Mouse (Mus musculus) embryonic facial prominence, embryonic 10.5 days (tissue): ENCODE measurements around the gene Rtp3. TPM values are rescaled to one million over a fixed set of nuclear protein-coding genes. Genes with fewer than 3 reads are reported as not detected.

Experiments used
- DNase-seq: peaks from one replicate; pipeline ENCODE4 v3.0.0-alpha.2; 2017; ENCODE audit warnings: low spot score
- H3K27ac ChIP-seq: fragments of 300-500 bp; sonication (generic); replicated peaks from 2 replicates; pipeline ENCODE4 v1.5.1; 2016; ENCODE audit warnings: mild to moderate bottlenecking
- H3K27me3 ChIP-seq: fragments of 300-500 bp; sonication (generic); replicated peaks from 2 replicates; pipeline ENCODE4 v1.6.1; 2016; ENCODE audit warnings: low read depth, mild to moderate bottlenecking; ENCODE audit not compliant: poor library complexity, severe bottlenecking
- H3K36me3 ChIP-seq: fragments of 300-500 bp; sonication (generic); replicated peaks from 2 replicates; pipeline ENCODE4 v1.6.1; 2016; ENCODE audit warnings: mild to moderate bottlenecking, moderate library complexity
- H3K4me1 ChIP-seq: fragments of 300-500 bp; sonication (generic); 2 replicates; pipeline ENCODE4 v1.6.1; 2016
- H3K4me3 ChIP-seq: fragments of 300-500 bp; sonication (generic); 2 replicates; pipeline ENCODE4 v1.5.1; 2016; ENCODE audit warnings: mild to moderate bottlenecking, moderate library complexity
- H3K9me3 ChIP-seq: fragments of 300-500 bp; sonication (generic); 2 replicates; pipeline ENCODE4 v1.6.1; 2016; ENCODE audit warnings: mild to moderate bottlenecking
- WGBS: fragments of 180-500 bp; shearing (Covaris S2); methylation state at CpG from one replicate; pipeline ENCODE4 v1.1.7; 2016; 5-methylcytosine and 5-hydroxymethylcytosine counted together
- polyA plus RNA-seq: library from polyadenylated mRNA; unstranded; fragments of >200 nt; fragmentation: Nextera tagmentation; extraction: Ambion mirVana; gene quantifications from 2 replicates; pipeline ENCODE4 v1.2.1, GENCODE M21; 2016

Gene Rtp3
- polyA plus RNA-seq, 1 experiment from 2014 or later = 0.11 TPM

DNA sequence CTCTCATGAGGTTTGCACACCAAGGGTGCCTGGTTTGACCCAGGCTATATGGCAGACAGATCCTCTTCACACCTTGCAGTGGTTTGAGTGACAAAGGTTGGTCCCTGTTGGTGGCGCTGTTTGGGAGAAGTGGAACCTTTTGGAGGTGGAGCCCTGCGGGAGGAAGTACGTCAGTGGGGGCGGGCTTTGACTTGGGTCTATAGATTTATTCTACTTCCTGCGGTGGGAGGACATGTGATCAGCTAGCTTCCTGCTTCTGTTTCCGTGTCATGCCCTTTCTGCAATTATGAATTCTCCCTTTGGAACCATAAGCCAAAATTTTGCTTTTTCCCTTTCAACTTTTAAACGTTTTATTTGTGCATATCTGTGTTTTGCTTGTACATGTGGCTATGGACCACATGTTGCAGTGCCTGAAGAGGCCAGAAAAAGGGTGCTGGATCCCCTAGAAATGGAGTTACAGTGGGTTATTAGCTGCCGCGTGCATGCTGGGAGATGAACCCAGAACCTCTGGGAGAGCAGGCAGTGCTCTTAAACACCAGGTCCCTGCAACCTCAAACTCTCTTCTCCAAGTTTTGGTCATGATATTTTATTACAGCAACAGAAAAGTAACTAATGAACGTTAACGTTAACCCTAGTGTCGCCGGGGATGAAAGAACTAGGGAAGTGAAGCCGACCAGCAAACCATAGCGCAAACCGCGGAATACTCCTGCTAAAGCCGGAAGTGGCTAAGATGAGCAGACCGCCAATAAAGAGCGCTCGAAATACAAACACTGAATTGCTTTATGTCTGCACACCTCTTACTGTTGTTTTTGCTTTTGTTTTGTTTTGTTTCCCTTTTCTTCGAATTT, 25.1 kb downstream of the Rtp3 start:
- H3K36me3 ChIP-seq = no peaks in the 10 kb centered on the region
- no peaks in the 10 kb centered on the region for H3K4me1 ChIP-seq
- DNase-seq = no peak
- WGBS = 92% methylated on average over 22 of the region's 22 CpGs
- no peak overlapping the region for H3K4me3 ChIP-seq
- H3K27me3 ChIP-seq = no peaks in the 10 kb centered on the region
- no peaks in the 10 kb centered on the region for H3K9me3 ChIP-seq
- H3K27ac ChIP-seq = no peak overlapping the region

DNA sequence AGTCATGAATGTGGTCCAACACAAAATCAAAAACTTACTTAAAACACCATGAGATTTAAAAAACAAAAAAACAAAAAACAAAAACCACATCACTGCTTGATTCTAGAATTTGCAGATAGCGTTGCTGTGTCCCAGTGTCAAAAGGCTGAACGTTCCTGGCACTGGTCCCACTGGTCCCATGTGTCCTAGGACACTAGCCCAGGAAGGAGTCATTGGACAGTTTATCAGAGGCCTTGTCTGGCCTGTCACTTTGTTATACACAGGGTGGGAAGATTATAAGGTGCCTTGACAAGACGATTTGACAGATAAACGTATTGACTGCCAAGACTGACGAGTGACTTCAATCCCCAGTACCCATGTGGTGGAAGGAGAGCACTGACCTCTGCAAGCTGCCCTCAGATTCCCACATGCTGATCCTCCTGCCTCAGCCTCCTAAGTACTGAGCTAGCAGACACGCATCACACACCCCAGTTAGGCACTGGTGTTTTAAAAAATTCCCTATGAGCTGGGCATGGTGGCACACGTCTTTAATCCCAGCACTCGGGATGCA, 26.7 kb downstream of the Rtp3 start:
- 89% methylated on average over 8 of the region's 8 CpGs for WGBS
- no peak overlapping the region for H3K27ac ChIP-seq

DNA sequence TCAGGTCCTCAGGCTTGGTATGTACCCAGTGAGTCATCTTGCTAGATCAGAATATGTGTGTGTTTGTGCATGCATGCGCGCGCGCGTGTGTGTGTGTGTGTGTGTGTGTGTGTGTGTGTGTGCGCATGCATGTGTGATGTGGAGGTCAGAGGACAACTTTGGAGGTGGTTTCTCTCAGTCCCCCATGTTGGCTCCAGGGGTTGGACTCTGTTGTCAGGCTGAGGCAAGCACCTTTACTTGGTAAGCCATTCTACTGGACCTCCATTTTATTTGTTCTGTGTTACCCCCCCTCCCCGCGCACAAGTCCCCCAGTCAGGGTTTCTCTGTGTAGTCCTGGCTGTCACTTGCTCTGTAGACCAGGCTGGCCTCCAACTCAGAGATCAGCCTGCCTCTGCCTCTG, 29.0 kb downstream of the Rtp3 start:
- Histone ChIP-seq H3K4me1 (no peaks in the 10 kb centered on the region), H3K36me3 (no peaks in the 10 kb centered on the region), H3K27me3 (no peaks in the 10 kb centered on the region), H3K9me3 (no peaks in the 10 kb centered on the region), H3K4me3 (no peak overlapping the region), H3K27ac (no peak overlapping the region)
- 95% methylated on average over 8 of the region's 8 CpGs for WGBS
- no peak for DNase-seq

More for the DNA sequence above, 26.7 kb downstream of the Rtp3 start:
- no peak for DNase-seq
- H3K4me3 ChIP-seq = no peak overlapping the region
- no peaks in the 10 kb centered on the region for H3K36me3 ChIP-seq
- H3K27me3 ChIP-seq = no peaks in the 10 kb centered on the region
- no peaks in the 10 kb centered on the region for H3K9me3 ChIP-seq
- no peaks in the 10 kb centered on the region for H3K4me1 ChIP-seq

DNA sequence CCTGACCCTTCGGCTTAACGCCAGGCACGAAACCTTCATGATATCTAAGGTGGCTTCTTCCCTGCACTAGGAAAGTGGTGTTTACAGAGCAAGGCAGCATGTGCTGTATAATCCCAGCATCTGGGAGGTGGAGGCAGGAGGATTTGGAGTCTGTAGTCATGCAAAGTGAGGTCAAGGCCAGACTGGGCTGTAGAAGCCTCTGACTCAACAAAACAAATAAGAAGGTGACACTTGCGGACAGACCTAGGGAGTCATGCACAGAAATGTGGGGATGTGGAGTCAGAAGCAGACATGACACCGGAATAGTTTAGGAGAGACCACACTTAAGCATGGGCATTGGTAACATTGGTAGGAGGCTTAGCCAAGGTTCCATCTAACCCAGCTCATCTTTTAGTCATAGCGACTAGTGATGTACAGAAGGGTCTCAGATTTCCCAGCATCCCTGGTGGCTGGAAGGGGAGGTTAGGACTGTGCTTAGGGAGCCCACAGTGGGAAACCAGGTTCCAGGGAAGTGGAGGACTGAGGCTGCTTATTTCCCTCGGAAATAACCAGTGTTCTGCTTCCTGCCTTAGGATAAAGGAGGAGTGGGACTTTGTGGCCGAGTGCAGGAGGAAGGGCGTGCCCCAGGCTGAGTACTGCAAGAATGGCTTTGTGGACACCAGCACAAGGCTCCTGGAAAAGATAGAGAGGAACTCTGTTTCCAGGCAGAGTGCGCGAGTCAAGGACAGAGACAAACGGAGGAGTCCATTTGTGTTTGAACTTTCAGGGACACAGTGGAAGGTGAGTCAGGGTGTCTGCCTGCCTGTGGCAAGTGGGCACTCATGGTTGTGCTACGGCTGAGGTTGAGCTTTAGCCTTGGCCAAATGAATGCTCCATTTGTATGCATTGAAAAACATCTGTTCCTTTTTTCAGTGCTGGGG, 29.9 kb downstream of the Rtp3 start:
- H3K4me1 ChIP-seq = no peaks in the 10 kb centered on the region
- no peaks in the 10 kb centered on the region for H3K9me3 ChIP-seq
- DNase-seq = no peak
- WGBS = 84% methylated on average over 13 of the region's 13 CpGs
- no peak overlapping the region for H3K27ac ChIP-seq
- no peak overlapping the region for H3K4me3 ChIP-seq
- peaks cover 8% of the 10 kb centered on the region for H3K27me3 ChIP-seq
- no peaks in the 10 kb centered on the region for H3K36me3 ChIP-seq

DNA sequence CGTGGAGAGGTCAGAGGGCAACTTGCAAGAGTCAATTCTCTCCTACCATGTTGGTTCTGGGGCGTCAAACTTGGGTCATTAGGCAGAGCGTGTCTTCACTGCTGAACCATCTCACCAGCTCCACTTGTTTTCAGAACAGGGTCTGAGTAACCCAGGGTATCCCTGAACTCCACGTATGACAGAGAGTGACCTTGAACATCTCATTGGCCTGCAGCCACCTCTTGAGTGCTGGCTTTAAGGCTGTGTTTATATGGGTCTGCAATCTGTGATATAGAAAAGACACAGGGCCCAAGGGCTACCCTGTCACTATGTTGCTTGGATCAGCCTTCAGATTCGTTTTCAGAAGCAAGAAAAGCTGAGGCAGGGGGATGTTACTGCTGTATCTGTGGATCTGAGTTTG, 30.7 kb downstream of the Rtp3 start:
- Histone ChIP-seq H3K27ac (no peak overlapping the region), H3K4me3 (no peak overlapping the region), H3K4me1 (no peaks in the 10 kb centered on the region), H3K27me3 (peaks cover 16% of the 10 kb centered on the region), H3K36me3 (no peaks in the 10 kb centered on the region), H3K9me3 (no peaks in the 10 kb centered on the region)
- no peak for DNase-seq
- WGBS = 81% methylated on average over 5 of the region's 5 CpGs

DNA sequence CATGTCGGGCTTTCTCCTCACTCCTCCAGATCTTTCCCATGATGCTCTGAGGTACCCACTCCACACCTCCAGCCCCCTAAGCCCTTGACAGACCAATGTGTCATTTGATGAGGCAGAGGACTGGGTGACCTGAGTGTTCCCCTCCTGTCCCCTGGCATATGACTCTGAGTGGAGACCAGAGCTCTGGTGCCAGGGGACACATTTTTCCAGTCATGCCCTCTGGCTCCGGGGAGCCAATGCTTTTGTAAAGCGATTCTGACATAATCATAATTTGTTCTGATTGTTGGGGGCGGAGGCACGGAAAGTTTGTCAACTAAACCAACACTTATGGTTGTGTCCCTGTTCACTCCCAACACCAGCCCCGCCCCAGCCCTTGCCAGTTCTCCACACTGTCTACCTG, 34.4 kb downstream of the Rtp3 start:
- Histone ChIP-seq H3K4me1 (peaks cover 10% of the 10 kb centered on the region), H3K9me3 (no peaks in the 10 kb centered on the region), H3K27me3 (peaks cover 53% of the 10 kb centered on the region), H3K4me3 (no peak overlapping the region), H3K27ac (no peak overlapping the region), H3K36me3 (no peaks in the 10 kb centered on the region)
- WGBS = 87% methylated on average over 6 of the region's 6 CpGs
- no peak for DNase-seq

DNA sequence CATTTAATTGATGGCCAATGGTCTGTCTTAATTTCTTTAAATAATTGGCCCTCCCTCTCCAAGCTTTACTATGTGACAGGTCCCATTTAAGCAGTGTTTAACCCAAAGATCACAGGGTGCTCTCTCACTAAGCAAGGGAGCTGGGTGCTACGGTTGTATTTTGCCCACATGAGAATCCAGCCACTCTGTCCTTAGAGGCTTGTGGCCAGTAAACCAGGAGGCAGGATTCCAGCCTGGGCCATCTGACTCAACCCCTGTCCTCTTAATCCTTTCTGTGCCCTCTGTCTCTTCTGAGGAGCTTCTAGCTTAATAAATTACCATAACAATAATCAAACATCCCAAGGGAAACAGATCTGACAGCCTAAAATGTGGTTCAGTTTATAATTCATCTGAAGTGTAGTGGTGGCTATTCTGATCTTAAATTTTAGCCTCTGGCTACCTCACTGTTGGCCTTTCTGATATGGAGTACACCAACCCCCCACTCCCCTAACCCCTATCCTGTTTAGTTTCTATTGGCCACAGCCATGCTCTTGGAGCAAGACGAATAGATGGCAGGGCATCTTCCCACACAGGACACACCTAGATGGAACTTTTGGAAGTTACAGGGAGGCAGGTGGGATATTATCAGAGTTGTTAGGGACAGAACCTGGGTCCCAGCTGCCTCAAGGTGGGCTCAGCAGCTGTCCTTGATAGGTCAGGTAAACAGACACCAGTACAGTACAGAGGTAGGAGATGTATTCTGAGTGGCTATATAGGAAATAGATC, 35.5 kb downstream of the Rtp3 start:
- Histone ChIP-seq H3K27ac (no peak overlapping the region), H3K9me3 (no peaks in the 10 kb centered on the region), H3K4me1 (peaks cover 10% of the 10 kb centered on the region), H3K27me3 (peaks cover 59% of the 10 kb centered on the region), H3K4me3 (no peak overlapping the region; the same call in 1 of the 2 replicates), H3K36me3 (no peaks in the 10 kb centered on the region)
- 44% methylated on average over 2 of the region's 2 CpGs for WGBS
- no peak for DNase-seq

DNA sequence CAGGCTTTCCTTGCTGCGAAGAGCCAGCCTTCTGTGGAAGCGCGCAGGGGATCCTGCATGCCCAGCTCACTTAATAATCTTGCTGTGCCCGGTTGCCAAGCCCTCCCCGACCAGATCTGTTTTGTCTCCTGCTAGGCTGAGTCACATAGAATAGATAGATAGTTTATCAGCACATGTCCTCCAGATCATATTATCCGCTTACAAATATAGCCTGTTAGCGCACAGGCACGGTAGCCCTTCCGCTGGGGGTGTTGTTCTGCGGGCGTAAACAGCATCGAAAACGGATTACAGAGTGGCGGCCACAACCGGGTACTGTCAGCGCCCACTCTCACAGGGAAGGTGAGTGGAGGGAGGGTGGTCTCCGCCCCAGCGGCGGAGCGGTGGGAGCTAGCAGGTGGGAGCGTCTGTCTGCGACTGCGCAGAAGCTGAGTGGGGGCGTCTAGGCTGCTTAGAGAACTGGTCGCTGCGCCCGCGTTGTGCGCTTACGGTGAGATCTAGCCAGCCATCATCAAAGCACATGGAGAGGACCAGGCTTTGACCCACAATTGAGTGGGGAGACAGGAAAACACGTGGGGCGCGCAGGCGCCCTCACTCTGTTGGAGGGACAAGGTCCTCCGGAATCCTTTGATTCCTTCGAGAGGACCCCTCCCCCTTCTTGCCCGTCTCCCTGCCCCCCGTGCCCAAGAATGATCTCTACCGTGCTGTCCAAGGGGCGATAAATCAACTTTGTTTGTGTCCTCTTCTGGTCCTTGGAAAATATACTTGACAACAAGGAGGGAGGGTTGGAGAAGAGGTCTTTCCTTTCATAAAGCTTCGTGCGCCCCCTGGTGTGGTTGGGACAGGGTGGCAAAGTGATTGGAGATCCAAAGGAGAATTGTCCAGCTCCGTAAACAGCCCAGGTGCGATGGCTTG, 36.6 kb downstream of the Rtp3 start:
- H3K27ac ChIP-seq = peak overlapping the region; percentile 52; the same call in 1 of the 2 replicates
- whole genome bisulfite sequencing = 2% methylated on average over 44 of the region's 44 CpGs

DNA sequence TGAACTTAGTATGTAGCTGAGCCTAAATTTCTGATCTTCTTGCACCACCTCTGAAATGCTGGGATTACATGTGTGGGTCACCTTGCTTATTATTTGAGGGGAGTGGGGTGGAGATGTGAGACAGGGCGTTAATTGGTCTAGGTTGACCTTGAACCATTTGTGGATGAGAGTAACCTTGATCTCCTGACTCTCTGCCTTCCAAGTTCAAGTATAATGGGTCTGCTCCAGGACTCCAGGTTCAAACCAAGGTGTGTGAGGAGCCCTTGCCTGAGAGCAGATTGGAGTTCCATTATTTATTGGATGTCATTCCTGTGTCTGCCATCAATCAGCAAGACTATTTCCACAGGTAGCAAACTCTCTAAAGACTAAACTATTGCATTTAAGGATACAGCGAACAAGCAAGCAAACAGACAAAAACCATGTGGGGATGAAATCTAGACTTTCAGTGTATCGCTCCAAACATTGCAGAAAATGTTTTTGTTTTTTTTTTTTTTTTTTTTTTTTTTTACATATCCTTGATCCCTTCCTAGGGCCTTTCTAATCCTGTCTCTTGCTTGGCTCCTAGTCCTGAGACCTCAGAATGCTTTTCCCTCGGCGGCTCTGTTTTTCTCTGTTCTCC, 37.3 kb downstream of the Rtp3 start:
- Histone ChIP-seq H3K4me1 (peaks cover 10% of the 10 kb centered on the region), H3K9me3 (no peaks in the 10 kb centered on the region), H3K27ac (no peak overlapping the region), H3K27me3 (peaks cover 70% of the 10 kb centered on the region), H3K4me3 (peak overlapping the region; percentile 70), H3K36me3 (no peaks in the 10 kb centered on the region)
- no peak for DNase-seq
- 45% methylated on average over 5 of the region's 5 CpGs for WGBS

More for the DNA sequence above, 36.6 kb downstream of the Rtp3 start:
- peak; percentile 78 for DNase-seq
- Histone ChIP-seq H3K36me3 (no peaks in the 10 kb centered on the region), H3K27me3 (peaks cover 65% of the 10 kb centered on the region), H3K4me3 (peak overlapping the region; percentile 70), H3K4me1 (peaks cover 10% of the 10 kb centered on the region), H3K9me3 (no peaks in the 10 kb centered on the region)

DNA sequence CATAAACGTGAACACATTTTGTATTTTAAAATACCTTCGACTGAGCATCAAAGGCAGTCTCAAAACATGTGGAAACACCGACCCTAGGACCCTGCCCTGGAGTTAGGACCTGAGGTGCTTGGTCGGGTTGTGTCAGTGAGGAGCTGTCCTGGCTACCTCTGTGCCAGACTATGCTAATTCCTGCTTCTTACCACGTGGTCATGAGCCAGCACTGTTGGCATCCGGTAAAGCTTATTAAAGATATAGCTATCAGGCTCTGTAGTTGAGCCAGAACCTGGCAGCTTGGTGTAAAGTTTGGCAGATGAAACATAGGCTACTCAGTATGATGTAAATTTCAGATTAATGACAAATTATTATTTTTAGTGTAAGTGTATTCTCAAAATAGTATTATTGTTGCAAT, 38.0 kb downstream of the Rtp3 start:
- no peaks in the 10 kb centered on the region for H3K9me3 ChIP-seq
- DNase-seq = no peak
- H3K27me3 ChIP-seq = peaks cover 77% of the 10 kb centered on the region
- no peak overlapping the region for H3K27ac ChIP-seq
- H3K4me1 ChIP-seq = peaks cover 16% of the 10 kb centered on the region
- 65% methylated on average over 6 of the region's 6 CpGs for WGBS
- no peak overlapping the region for H3K4me3 ChIP-seq
- H3K36me3 ChIP-seq = no peaks in the 10 kb centered on the region

DNA sequence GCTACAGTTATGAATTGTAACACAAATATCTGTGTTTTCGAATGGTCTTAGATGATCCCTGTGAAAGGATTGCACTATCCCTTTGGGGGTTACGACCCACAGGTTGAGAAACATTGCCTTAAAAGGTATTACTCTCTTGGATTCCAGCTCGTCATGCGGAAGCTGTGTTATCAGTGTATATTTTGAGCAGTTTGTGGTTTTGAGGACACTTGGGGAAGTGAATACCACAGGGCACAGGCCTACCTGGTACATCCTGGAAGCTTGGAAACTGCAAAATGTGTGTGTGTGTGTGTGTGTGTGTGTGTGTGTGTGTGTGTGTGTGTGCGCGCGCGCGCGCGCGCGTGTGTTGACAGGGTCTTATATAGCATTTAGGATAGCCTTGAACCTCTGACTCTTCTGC, 38.5 kb downstream of the Rtp3 start:
- Histone ChIP-seq H3K4me3 (no peak overlapping the region), H3K36me3 (no peaks in the 10 kb centered on the region), H3K4me1 (peaks cover 22% of the 10 kb centered on the region), H3K27ac (no peak overlapping the region), H3K9me3 (no peaks in the 10 kb centered on the region), H3K27me3 (peaks cover 82% of the 10 kb centered on the region)
- WGBS = 95% methylated on average over 13 of the region's 13 CpGs
- no peak for DNase-seq
